Mouse (Mus musculus): ENCODE results near the gene Elf4.

GRCm38 (mm10) chrX:48418417-48418816 lies 44.5 kb downstream of the Elf4 start:
- TF ChIP-seq CTCF (IDR thresholded peaks at IDR 0.05; ENCODE audit: insufficient read depth, low read depth, low read length) = no peak
- TF ChIP-seq POLR2A (IDR thresholded peaks at IDR 0.05; ENCODE audit: insufficient read depth, low read depth, low read length) = no peak

Data from olfactory bulb, adult 2 months (tissue).